Mouse (Mus musculus) heart, embryonic 10.5 days (tissue): ENCODE data around the gene Scaf8. TPM values are rescaled to one million over a fixed set of nuclear protein-coding genes. Genes with fewer than 3 reads are reported as not detected.

Experiments
- DNase-seq: peaks from one replicate; pipeline ENCODE4 v3.0.0-alpha.2; 2017; ENCODE audit warnings: low spot score
- H3K27ac ChIP-seq: fragments of 300-500 bp; sonication (generic); 2 replicates; pipeline ENCODE4 v1.5.1; 2016; ENCODE audit warnings: mild to moderate bottlenecking
- H3K27me3 ChIP-seq: fragments of 300-500 bp; sonication (generic); 2 replicates; pipeline ENCODE4 v1.6.1; 2016; ENCODE audit warnings: mild to moderate bottlenecking; ENCODE audit not compliant: poor library complexity, insufficient read depth, severe bottlenecking
- H3K36me3 ChIP-seq: fragments of 300-500 bp; sonication (generic); 2 replicates; pipeline ENCODE4 v1.6.1; 2016; ENCODE audit warnings: mild to moderate bottlenecking, moderate library complexity
- H3K4me1 ChIP-seq: fragments of 300-500 bp; sonication (generic); 2 replicates; pipeline ENCODE4 v1.6.1; 2016; ENCODE audit warnings: mild to moderate bottlenecking
- H3K4me3 ChIP-seq: fragments of 300-500 bp; sonication (generic); 2 replicates; pipeline ENCODE4 v1.5.1; 2016; ENCODE audit warnings: mild to moderate bottlenecking, moderate library complexity
- H3K9me3 ChIP-seq: fragments of 300-500 bp; sonication (generic); 2 replicates; pipeline ENCODE4 v1.6.1; 2016; ENCODE audit warnings: mild to moderate bottlenecking, moderate library complexity
- WGBS: fragments of 180-500 bp; shearing (Covaris S2); methylation state at CpG from one replicate; pipeline ENCODE4 v1.1.7; 2016; 5-methylcytosine and 5-hydroxymethylcytosine counted together
- polyA plus RNA-seq: library from polyadenylated mRNA; unstranded; fragments of >200 nt; fragmentation: Nextera tagmentation; extraction: Ambion mirVana; gene quantifications from 2 replicates; pipeline ENCODE4 v1.2.1, GENCODE M21; 2016

The Scaf8 gene
- polyA plus RNA-seq, 1 experiment from 2014 or later = 21.1 TPM

DNA sequence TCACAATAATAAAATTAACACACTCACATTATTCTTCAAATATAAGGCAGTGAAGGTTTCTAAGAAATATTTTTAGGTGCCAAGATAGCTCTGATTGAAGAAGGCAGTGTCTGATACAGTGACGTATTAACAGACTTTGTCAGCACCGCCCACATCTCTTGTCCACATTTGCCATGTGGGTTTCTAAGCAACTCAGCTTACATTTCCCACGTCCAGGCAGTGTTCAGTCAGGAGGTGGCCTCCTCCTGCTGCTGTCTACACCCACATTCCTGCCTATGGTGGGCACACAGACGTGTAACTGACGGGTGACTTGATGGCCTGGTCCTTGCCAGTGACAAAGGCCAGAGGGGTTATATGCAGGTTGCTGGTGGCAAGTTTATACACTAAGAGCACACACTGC is 104.1 kb downstream of the Scaf8 start:
- H3K27ac ChIP-seq = no peak overlapping the region
- H3K36me3 ChIP-seq = peaks cover 14% of the 10 kb centered on the region
- 51% methylated on average over 5 of the region's 5 CpGs for WGBS
- no peaks in the 10 kb centered on the region for H3K27me3 ChIP-seq
- peak; percentile 61 for DNase-seq
- H3K9me3 ChIP-seq = no peaks in the 10 kb centered on the region
- peaks cover 11% of the 10 kb centered on the region; the same call in 1 of the 2 replicates for H3K4me1 ChIP-seq
- H3K4me3 ChIP-seq = no peak overlapping the region

DNA sequence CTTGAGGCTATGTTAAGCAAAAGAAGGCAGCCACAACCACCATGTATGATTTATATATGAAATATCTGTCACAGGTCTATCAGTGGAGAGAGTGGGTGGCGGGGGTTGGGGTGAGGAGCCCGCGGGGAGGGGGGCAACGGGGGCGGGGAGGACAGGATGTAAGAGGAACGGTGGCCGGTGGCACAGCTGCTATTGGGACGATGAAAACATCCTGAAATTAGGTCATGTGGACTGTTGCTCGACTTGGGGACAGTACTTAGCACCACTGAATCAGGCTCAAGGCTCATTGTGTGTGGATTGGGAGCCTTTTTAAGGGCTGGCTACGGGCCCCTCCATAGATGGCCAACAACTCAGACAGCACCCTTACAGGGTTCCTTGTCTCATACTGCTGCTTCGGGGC is 105.4 kb downstream of the Scaf8 start:
- Histone ChIP-seq H3K36me3 (peaks cover 10% of the 10 kb centered on the region), H3K4me1 (peaks cover 11% of the 10 kb centered on the region; the same call in 1 of the 2 replicates), H3K9me3 (no peaks in the 10 kb centered on the region), H3K4me3 (no peak overlapping the region), H3K27me3 (no peaks in the 10 kb centered on the region), H3K27ac (no peak overlapping the region)
- DNase-seq = peak; percentile 64
- 63% methylated on average over 11 of the region's 11 CpGs for WGBS

DNA sequence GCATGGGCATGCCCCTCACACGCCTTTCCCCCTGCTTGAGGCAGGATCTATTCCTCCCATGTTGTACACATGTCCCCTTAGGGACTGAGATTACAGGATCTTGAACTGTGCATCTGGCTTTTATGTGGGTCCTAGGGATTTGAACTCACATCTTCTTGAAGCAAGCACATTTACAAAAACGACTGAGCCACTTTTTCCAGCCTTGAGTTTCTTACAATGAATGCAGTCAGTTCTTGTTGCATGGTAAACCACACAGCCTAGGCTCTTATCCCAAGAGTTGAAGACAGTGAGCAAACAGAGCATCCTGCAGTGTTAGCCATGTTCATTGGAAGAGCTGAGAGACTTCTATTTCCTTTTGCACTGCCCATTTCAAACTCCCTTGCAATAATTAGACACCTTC is 108.3 kb downstream of the Scaf8 start:
- peak; percentile 54 for DNase-seq
- Histone ChIP-seq H3K4me1 (peaks cover 11% of the 10 kb centered on the region; the same call in 1 of the 2 replicates), H3K36me3 (no peaks in the 10 kb centered on the region), H3K4me3 (no peak overlapping the region), H3K27me3 (no peaks in the 10 kb centered on the region), H3K27ac (no peak overlapping the region), H3K9me3 (no peaks in the 10 kb centered on the region)
- WGBS = 73% methylated on average over 2 of the region's 2 CpGs

DNA sequence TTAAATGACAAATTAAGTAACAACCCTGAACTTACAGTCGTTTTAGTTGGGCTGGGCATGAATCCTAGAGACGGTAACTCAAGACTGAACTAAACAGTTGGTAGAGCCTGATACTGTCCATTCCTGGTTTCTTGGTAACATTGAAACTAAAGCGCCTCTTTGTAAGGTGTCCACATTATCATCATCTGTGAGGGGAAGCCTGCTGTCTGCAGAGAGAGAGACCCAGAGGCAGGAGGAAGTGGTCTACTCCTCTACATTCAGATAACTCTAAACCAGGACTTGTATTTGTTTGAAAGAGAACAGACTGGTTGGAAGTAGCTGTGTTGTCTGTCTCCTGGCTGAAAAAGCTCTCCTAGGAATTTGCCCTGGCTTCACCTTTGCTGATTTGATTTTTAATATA is 108.9 kb downstream of the Scaf8 start:
- Histone ChIP-seq H3K9me3 (no peaks in the 10 kb centered on the region), H3K4me3 (no peak overlapping the region), H3K4me1 (peaks cover 11% of the 10 kb centered on the region; the same call in 1 of the 2 replicates), H3K27ac (no peak overlapping the region), H3K36me3 (no peaks in the 10 kb centered on the region), H3K27me3 (no peaks in the 10 kb centered on the region)
- DNase-seq = peak; percentile 36
- 68% methylated on average over 3 of the region's 3 CpGs for WGBS

DNA sequence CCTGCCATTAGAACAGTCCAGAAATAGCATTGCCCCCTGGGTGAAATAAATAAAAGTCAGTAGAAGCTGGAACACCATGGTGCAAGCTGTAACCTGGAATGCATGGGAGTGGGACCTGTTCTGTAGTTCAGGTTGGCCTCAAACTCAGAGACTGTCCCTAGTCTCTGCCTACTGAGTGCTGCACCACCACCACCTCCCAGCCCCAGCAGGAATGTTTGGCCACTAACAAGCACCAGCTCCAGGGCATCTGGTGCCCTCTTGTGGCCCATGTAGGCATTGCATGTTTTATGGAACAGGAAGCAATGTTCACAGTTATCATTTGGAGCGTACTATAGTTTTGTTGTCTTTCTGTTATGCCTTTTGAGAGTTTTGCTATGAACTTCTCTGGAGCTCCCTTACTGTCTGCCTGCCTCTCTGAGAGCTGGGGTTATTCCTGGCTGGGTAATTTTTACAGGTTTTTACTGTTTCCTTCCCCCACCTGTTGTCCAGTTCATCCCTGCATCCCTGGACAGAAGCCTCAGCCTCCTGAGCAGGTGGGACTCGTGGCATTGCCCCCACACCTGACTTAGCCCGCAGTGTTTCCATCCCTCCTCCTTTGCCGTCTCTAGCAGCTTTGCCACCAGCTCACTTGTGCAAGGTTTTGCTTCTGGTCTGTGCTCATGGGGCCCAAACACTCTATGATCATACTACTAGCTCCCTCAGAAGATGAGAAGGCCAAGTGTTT is 109.8 kb downstream of the Scaf8 start:
- Histone ChIP-seq H3K27ac (no peak overlapping the region), H3K4me1 (peaks cover 11% of the 10 kb centered on the region; the same call in 1 of the 2 replicates), H3K27me3 (no peaks in the 10 kb centered on the region), H3K9me3 (no peaks in the 10 kb centered on the region), H3K4me3 (no peak overlapping the region), H3K36me3 (no peaks in the 10 kb centered on the region)
- peak; percentile 89 for DNase-seq
- 65% methylated on average over 4 of the region's 4 CpGs for WGBS

DNA sequence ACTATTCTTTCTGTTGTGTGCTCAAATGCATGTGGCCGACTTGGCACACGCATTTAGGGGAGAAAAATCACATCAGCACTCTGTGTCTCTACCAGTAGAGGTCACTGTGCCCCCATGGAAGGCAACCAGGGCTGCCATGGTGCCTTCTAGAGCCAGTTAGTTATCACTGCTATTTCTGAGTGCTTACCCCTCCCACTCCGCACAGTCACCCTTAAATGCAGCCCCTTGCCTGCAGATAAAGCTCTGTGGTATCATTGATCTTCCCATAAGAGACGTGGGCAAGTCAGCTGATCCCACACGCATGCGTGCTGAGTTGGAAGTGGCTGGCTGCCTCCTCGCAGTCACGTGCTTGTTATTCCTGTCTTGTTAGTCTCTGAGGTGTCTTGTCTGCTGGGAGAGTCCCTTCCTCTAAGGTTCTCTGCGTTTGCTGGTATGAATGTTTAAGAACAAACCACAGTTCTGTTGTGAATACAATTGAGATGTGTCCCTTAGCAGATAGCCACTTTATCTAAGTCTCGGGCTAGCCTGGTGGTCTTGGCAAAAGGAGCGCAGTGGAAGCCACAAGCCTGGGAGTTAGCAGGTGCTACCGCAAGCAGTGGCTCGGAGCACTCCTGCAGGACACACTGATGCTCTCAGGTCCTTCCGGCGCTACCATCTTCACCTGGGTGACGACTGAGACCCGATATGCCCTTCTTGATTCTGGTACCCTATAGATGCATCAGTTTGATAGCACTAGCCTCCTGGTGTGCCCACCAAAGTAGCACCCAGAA is 115.6 kb downstream of the Scaf8 start:
- H3K36me3 ChIP-seq = peaks cover 11% of the 10 kb centered on the region
- no peaks in the 10 kb centered on the region for H3K27me3 ChIP-seq
- no peaks in the 10 kb centered on the region for H3K9me3 ChIP-seq
- H3K4me3 ChIP-seq = peak overlapping the region; percentile 16; the same call in 1 of the 2 replicates
- WGBS = 59% methylated on average over 17 of the region's 17 CpGs
- DNase-seq = peak; percentile 84
- H3K4me1 ChIP-seq = 0 out of 2 replicates have a peak, but pooled peaks cover 8% of the 10 kb centered on the region
- H3K27ac ChIP-seq = peak overlapping the region; percentile 16; the same call in 1 of the 2 replicates

DNA sequence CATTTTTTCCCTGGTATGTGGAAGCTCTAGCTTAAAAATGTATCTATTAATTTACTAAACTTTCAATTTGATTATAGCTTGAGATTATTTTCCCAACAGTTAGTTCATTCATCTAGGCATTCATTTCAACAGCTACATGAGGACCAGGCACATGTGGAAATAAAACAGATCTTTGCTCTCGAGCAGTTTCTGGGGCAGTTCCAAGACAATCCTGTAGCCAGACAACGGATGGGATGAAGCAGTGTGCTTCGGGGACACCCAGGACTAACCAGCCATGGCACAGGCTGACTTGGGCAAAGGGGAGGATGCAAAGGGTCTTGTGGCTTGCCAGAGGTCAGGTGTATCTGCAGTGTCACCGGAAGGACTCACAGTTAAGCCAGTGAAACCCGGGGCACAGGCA is 117.9 kb downstream of the Scaf8 start:
- Histone ChIP-seq H3K27me3 (no peaks in the 10 kb centered on the region), H3K4me1 (0 out of 2 replicates have a peak, but pooled peaks cover 8% of the 10 kb centered on the region), H3K27ac (no peak overlapping the region), H3K36me3 (peaks cover 16% of the 10 kb centered on the region), H3K9me3 (no peaks in the 10 kb centered on the region), H3K4me3 (no peak overlapping the region)
- no peak for DNase-seq
- WGBS = 82% methylated on average over 5 of the region's 5 CpGs

DNA sequence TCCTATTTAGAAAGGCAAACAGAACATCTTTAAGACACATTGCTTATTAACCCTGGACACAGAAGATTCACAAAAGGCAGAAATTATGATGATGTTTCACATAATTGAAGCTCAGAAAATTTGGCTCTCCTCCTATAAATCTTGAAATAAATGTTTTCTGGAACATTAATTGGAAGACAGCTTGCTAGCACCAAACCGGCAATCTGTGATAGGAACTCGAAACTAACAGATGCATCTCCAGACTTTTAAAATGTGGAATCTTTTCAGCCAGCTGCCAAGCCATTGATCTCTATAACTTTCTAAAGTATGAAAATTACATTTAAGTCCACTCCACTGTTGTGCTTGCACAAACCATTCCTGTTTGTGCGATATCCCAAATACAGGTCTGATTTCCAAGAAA is 128.9 kb downstream of the Scaf8 start:
- Histone ChIP-seq H3K36me3 (no peaks in the 10 kb centered on the region), H3K27me3 (no peaks in the 10 kb centered on the region), H3K4me1 (peaks cover 44% of the 10 kb centered on the region), H3K4me3 (no peak overlapping the region), H3K9me3 (no peaks in the 10 kb centered on the region), H3K27ac (no peak overlapping the region)
- WGBS = 94% methylated on average over 3 of the region's 3 CpGs
- DNase-seq = no peak

DNA sequence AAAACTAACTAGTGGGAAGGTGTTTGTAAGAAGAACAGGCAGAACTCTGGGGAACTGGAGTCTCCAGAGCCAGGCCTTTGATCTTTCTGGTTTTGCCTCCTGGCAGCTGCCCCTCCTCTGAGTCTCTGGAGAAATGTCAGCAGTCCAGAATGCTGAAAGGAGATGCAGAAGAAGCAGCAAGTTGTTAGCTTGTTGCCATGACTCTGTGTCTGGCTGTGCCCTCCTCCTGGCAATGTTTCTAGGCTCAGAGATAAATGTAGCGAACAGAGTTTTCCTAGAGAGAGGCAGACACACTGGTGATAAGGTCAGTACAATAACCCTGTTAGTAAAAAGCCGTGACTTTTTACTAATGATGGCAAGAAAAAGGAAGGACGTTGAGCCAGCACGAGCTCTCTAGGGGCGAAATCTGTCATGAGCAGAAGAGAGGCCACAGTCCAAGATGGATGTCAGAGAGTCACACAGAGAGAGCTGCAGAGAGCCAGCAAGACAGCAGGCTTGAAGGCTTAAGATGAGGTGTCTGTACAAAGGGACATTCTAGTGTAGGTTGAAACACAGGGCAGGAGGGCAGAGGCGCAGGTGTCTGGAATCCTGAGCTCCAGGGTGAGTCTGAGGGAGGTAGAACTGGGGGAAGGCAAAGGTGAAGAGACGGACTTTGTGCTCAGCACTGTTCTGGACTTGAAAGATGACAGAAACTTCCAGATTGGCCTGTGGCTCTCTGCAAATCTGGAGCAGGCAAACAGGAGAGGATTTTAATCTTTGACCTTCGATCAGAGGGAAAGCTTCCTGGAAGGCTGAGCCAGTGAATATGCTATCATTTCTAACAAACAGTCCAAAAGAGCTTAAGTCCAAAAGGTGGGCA is 130.3 kb downstream of the Scaf8 start:
- H3K27me3 ChIP-seq = no peaks in the 10 kb centered on the region
- no peak overlapping the region for H3K4me3 ChIP-seq
- DNase-seq = no peak
- H3K36me3 ChIP-seq = no peaks in the 10 kb centered on the region
- peaks cover 44% of the 10 kb centered on the region for H3K4me1 ChIP-seq
- 57% methylated on average over 8 of the region's 8 CpGs for WGBS
- no peak overlapping the region for H3K27ac ChIP-seq
- no peaks in the 10 kb centered on the region for H3K9me3 ChIP-seq

DNA sequence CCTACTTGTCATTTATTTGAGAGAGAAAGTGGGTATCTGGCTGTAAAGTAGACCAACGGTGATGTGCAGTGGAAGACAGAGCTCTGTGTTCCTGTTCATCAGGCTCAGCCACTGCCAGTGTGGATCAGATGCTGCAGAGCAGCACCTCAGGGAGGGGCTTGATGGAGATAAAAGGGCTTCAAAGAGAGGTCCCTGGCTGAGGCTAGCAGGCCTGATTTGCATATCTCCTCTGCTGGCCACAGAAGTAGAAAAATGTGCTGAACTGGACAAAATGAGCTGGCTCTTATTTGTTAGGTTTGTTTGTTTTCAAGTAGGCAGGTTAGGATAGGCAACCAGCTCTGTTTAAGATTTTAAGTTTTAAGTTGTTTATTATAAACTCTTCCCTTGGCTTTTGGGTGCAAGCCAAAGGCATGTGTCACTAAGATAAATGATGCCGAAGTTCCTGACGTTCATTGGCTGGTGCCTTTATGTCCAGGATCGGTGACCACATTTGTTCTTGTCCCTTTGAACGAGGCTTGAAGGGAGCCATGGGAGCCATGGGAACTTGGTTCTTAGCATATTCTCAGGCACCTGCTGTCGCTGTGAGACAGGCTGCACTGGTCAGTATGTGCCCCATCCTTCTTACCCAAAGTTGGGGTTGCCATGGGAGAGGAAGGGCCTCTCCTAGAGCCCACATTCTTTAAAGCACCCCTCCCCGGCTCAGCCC is 132.0 kb downstream of the Scaf8 start:
- Histone ChIP-seq H3K9me3 (no peaks in the 10 kb centered on the region), H3K36me3 (no peaks in the 10 kb centered on the region), H3K27me3 (no peaks in the 10 kb centered on the region), H3K4me1 (peaks cover 34% of the 10 kb centered on the region), H3K27ac (no peak overlapping the region), H3K4me3 (no peak overlapping the region)
- no peak for DNase-seq
- WGBS = 42% methylated on average over 7 of the region's 7 CpGs
